Mouse (Mus musculus) lung, postnatal 36 days (tissue): ENCODE results near the gene Spata6.

Experiments
- DNase-seq: peaks from one replicate; pipeline ENCODE4 v3.0.0; 2022; ENCODE audit warnings: mixed read lengths

Gene Spata6

GRCm38 (mm10) chr4:111852626-111853025 lies 132.8 kb downstream of the Spata6 start:
- no peak for DNase-seq

- no peak for DNase-seq
Measured at GRCm38 (mm10) chr4:111866701-111867100, 146.9 kb downstream of the Spata6 start.

- DNase-seq, result no peak
Measured at GRCm38 (mm10) chr4:111867743-111868401, 148.1 kb downstream of the Spata6 start.
